Comparison of ENCODE assay signal across 26 mouse cellular contexts in the genomic region with DNA sequence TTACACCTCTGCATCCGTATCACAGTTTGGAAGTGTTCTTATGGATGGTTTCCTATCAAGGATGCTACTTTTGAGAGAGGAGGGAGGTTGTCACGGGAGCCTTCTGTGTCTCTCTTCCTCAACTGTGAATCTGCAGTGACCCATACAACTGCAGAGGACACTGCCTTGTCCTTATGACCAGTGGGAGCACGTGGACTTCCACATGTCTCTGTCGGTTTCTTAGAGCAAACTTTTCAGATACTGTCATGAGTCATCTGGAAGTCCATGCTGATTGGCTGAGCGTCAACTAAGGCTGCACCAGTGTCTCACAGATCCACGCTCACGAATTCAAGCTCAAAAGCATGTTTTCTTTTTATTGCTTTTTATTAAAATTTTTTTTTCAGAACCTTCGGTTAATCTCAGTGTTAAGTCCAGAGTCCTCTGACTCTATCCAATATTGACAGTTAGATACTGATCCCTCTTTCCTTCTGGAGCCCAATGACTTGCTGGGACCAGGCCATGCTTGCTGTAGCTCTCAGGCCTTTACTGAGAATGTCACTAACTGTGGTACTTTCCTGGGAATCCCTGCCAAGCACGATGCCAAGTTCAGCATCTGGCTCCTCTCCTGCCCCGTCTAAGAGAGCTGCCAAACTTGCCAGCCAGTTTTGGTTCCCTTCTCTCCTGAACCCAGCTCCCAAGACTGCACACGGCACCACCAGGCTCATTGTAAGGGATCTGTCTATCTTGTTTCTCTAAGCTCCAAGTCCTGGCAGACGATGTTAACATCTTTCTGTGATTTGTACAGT. TPM values are rescaled to one million over a fixed set of nuclear protein-coding genes. Genes with fewer than 3 reads are reported as not detected.
DNase-seq lines count a peak whose midpoint lies in the region; TF ChIP-seq lines count a peak whose summit lies in the region.
"Had no signal": no experiment of that assay in that cellular context is flagged by ENCODE, and none has a peak within 500 bp of the region (broad histone marks: within the 10 kb centered on the region; RNA-seq: fewer than 3 reads in every experiment).

No protein-coding gene starts in this region.

- no peak for TF ChIP-seq CTCF in MEL (IDR thresholded peaks at IDR 0.05 in 2 of 3, conservative IDR thresholded peaks at IDR 0.05 in 1 of 3; ENCODE audit: control insufficient read depth in 1 of 3, insufficient read depth in 1 of 3, low read depth in 2 of 3, low read length in 3 of 3, poor library complexity in 1 of 3, severe bottlenecking in 1 of 3)

- TF ChIP-seq RAD21 in MEL (IDR thresholded peaks at IDR 0.05; ENCODE audit: low read depth, low read length): no peak

- no peaks in the 10 kb centered on the region for H3K79me2 ChIP-seq in MEL (ENCODE audit: control insufficient read depth, insufficient read depth, low read length, poor library complexity)

- TF ChIP-seq EP300 in MEL (IDR thresholded peaks at IDR 0.05; ENCODE audit: low read depth in 1 of 2, low read length in 2 of 2): no peak

- H3K9me3 ChIP-seq in MEL (replicated peaks; ENCODE audit: insufficient read depth, low read length): no peaks in the 10 kb centered on the region
- H3K9me3 ChIP-seq: forebrain, embryonic 10.5 days; forebrain, embryonic 13.5 days; G1E; heart, embryonic 12.5 days; heart, embryonic 15.5 days; hindbrain, embryonic 10.5 days; hindbrain, embryonic 13.5 days; intestine, embryonic 15.5 days had no signal

- H3K9ac ChIP-seq in MEL (ENCODE audit: control insufficient read depth, low read depth, low read length, poor library complexity, severe bottlenecking): no peak overlapping the region
- H3K9ac ChIP-seq: forebrain, embryonic 13.5 days; heart, embryonic 12.5 days; heart, embryonic 15.5 days; hindbrain, embryonic 13.5 days; intestine, embryonic 15.5 days had no signal

- no peaks in the 10 kb centered on the region; a peak in 1 of 4 replicates for H3K36me3 ChIP-seq in MEL (ENCODE audit: control insufficient read depth in 1 of 2, insufficient read depth in 2 of 2, low read length in 2 of 2)
- H3K36me3 ChIP-seq: forebrain, embryonic 10.5 days; G1E; heart, embryonic 12.5 days; heart, embryonic 15.5 days; hindbrain, embryonic 10.5 days; hindbrain, embryonic 13.5 days; intestine, embryonic 15.5 days had no signal

- H3K4me1 ChIP-seq in MEL (ENCODE audit: control insufficient read depth in 1 of 2, insufficient read depth in 2 of 2, low read length in 2 of 2): peaks cover 0 to 4% of the 10 kb centered on the region in 2 experiments; a peak in 2 of 4 replicates
- H3K4me1 ChIP-seq: forebrain, embryonic 10.5 days; forebrain, embryonic 13.5 days; heart, embryonic 12.5 days; hindbrain, embryonic 10.5 days; hindbrain, embryonic 13.5 days; intestine, embryonic 15.5 days had no signal

- no peak overlapping the region for H3K27ac ChIP-seq in MEL (ENCODE audit: control insufficient read depth, low read depth, low read length)
- H3K27ac ChIP-seq: forebrain, embryonic 10.5 days; forebrain, embryonic 13.5 days; heart, embryonic 15.5 days; hindbrain, embryonic 10.5 days; hindbrain, embryonic 13.5 days; intestine, embryonic 15.5 days had no signal

- H3K27me3 ChIP-seq in MEL (ENCODE audit: control insufficient read depth in 1 of 2, insufficient read depth in 2 of 2, low read length in 2 of 2): no peaks in the 10 kb centered on the region
- H3K27me3 ChIP-seq: CH12.LX; forebrain, embryonic 13.5 days; heart, embryonic 12.5 days; intestine, embryonic 15.5 days had no signal

- H3K4me3 ChIP-seq in MEL (ENCODE audit: control insufficient read depth in 1 of 2, insufficient read depth in 1 of 2, low read depth in 2 of 2, low read length in 2 of 2): no peak overlapping the region
- H3K4me3 ChIP-seq: forebrain, embryonic 10.5 days; forebrain, embryonic 13.5 days; heart, embryonic 12.5 days; heart, embryonic 15.5 days; hindbrain, embryonic 10.5 days; hindbrain, embryonic 13.5 days; intestine, embryonic 15.5 days had no signal

- DNase-seq in adrenal gland, postnatal 10 days: peak; percentile 16
- DNase-seq in adrenal gland, adult 8-10 months: no peak
- peak; percentile 12 to 33 for DNase-seq in layer of hippocampus, postnatal 10 days (ENCODE audit: low spot score in 2 of 2)
- DNase-seq in layer of hippocampus, adult 9-11 months: no peak
- peak; percentile 9 for DNase-seq in MEL (ENCODE audit: low read depth, low spot score)
- no peak for DNase-seq in MN1 (ENCODE audit: low spot score)
- DNase-seq: adrenal gland, postnatal 25 days; B cell, adult 2 months; cerebellum, adult 11 months; cerebellum, adult 2 months; gastrocnemius, postnatal 10 days; gastrocnemius, postnatal 36 days; heart, postnatal 10 days; heart, postnatal 36 days; kidney, adult 18-20 months had no signal

- no peak for TF ChIP-seq POLR2A in MEL (IDR thresholded peaks at IDR 0.05; ENCODE audit: control insufficient read depth in 1 of 2, insufficient read depth in 1 of 2, low read depth in 1 of 2, low read length in 2 of 2, poor library complexity in 1 of 2)

TF ChIP-seq in MEL, 35 proteins besides CTCF, POLR2A, EP300 and RAD21:
- no peak for TF ChIP-seq TBP (IDR thresholded peaks at IDR 0.05; ENCODE audit: low read depth, low read length)
- no peak for TF ChIP-seq TAL1 (IDR thresholded peaks at IDR 0.05; ENCODE audit: low read length)
- TF ChIP-seq ZMIZ1 (IDR thresholded peaks at IDR 0.05; ENCODE audit: low read depth, low read length): no peak
- TF ChIP-seq MYC (IDR thresholded peaks at IDR 0.05; ENCODE audit: low read depth, low read length): no peak
- TF ChIP-seq ETS1 (IDR thresholded peaks at IDR 0.05; ENCODE audit: low read depth, low read length): no peak
- TF ChIP-seq CHD2 (IDR thresholded peaks at IDR 0.05; ENCODE audit: low read length): no peak
- no peak for TF ChIP-seq MEF2A (IDR thresholded peaks at IDR 0.05; ENCODE audit: extremely low read depth, insufficient replicate concordance, low read depth, low read length, poor library complexity, severe bottlenecking)
- TF ChIP-seq TCF12 (IDR thresholded peaks at IDR 0.05; ENCODE audit: low read depth, low read length): no peak
- TF ChIP-seq NRF1 (IDR thresholded peaks at IDR 0.05; ENCODE audit: insufficient read depth, low read depth, low read length, poor library complexity, severe bottlenecking): no peak
- TF ChIP-seq ZC3H11A (IDR thresholded peaks at IDR 0.05; ENCODE audit: low read depth, low read length): no peak
- TF ChIP-seq POLR2AphosphoS5 (IDR thresholded peaks at IDR 0.05; ENCODE audit: borderline replicate concordance, low read depth, low read length): no peak
- no peak for TF ChIP-seq GATA1 (IDR thresholded peaks at IDR 0.05; ENCODE audit: low read depth, low read length)
- TF ChIP-seq NELFE (IDR thresholded peaks at IDR 0.05; ENCODE audit: low read depth, low read length): no peak
- no peak for TF ChIP-seq MXI1 (IDR thresholded peaks at IDR 0.05; ENCODE audit: low read depth, low read length)

RNA-seq across cellular contexts. Expression of a gene that starts 42.3 kb away (rescaled TPM):
- under 1 TPM in 1 of 2 experiments, not detected in 1; 0.36 TPM for total RNA-seq in adrenal gland, postnatal 10 days (2021)
- under 1 TPM in 1 of 4 experiments, not detected in 3; 0.17 TPM for total RNA-seq in adrenal gland, adult 8-10 months (2022)
- total RNA-seq in layer of hippocampus, postnatal 10 days (2021): under 1 TPM; 0.25 to 0.42 TPM
- 5.8 and 6.4 TPM in 2 replicates for total RNA-seq in MEL (2012; rRNA removed)
- polyA plus RNA-seq in MEL (2012; ENCODE audit: insufficient read depth in 1 of 2, insufficient read length in 2 of 2, low read depth in 1 of 2, low replicate concordance in 2 of 2, missing spikeins in 1 of 2): 10 to 100 TPM in 1 of 2 experiments, not detected in 1; 81.4 TPM
- total RNA-seq: adrenal gland, postnatal 25 days; G1E; granulocyte monocyte progenitor cell, adult 5-6 weeks had no signal
- polyA plus RNA-seq: activated CD4-positive, CD25-positive, alpha-beta regulatory T cell, adult 4 months; G1E had no signal

Comparison
In these comparisons a context has a peak if more than half of its experiments do, and no peak if none do; other contexts are left out.
1. DNase-seq: peak in adrenal gland, postnatal 10 days (single experiment), layer of hippocampus, postnatal 10 days (2 of 2) and MEL (single experiment); none in adrenal gland, adult 8-10 months (single experiment), layer of hippocampus, adult 9-11 months (single experiment) and MN1 (single experiment).